Mouse (Mus musculus): Measurements from ENCODE around the gene Gm11559. TPM values are rescaled to one million over a fixed set of nuclear protein-coding genes. Genes with fewer than 3 reads are reported as not detected.
"Not testable (repeated sequence)": the region's sequence is repeated elsewhere in the genome, so short reads cannot be mapped to it uniquely, and the experiment has no call there.

The Gm11559 gene
- not detected in 2 replicates for total RNA-seq (2015; ENCODE audit: low replicate concordance)
- total RNA-seq (2017; ENCODE audit: low replicate concordance): not detected in 2 replicates

DNA sequence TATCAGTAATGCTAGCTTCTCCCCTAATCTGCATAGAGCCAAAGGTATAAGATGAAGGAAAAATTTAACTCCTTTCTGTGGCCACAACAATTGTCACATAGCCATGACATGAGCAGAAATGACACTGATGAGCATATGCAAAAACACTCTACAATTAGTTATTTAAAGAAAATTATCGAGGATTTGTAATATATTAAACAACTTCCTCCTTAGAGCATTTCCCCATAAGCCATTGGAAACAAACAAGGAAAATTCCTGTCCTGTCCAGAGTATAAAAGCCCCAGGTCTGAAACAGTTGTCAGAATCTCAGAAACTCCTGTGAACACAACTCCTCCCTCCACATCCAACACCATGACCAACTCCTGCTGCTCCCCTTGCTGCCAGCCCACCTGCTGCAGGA is at the start of gene Gm11559:
Gene Gm11559, plus strand, starts transcription at position 301 of the 400 bp plus-strand sequence.
- not testable (repeated sequence) for ATAC-seq (replicated peaks; ENCODE audit: low FRiP score, poor library complexity, severe bottlenecking)

DNA sequence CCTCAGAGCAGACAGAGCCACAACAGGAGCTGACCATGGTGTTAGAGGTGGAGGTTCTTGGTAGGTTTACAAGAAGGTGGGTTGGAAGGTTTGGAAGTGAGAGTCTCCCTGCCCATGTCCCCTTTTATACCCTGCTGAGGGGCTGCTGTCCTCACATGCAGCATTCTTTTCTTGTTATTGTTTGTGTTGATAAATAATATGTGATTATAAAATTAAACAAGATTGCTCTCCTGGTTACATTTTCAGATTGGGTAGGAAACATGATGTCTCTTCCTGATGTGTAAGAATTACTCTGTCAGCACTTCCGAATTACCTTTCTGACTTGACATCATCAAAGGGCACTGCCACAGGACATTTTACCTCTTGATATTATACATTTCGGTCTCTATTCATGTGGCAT is 48.7 kb upstream of the Gm11559 start, which contains the start of gene Gm11564:
Gene Gm11564, minus strand, starts transcription at position 101 of the 400 bp plus-strand sequence.
- ATAC-seq (replicated peaks; ENCODE audit: low FRiP score, poor library complexity, severe bottlenecking): not testable (repeated sequence)

DNA sequence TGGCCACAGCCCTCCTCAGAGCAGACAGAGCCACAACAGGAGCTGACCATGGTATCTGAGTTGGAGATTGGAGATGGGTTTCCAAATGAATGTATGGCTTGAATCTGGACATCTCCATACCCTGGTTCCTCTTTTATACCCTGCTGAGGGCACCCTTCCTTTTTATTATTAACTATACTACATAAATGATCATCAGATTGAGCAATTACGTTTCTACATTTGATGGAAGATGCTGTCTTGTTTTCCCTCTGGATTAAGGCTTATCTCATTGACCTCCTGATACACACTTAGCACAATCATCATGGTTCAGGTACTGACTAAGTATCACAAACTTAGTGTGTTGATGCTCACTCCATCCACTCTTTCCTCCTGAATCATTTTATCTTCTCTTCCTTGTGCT is 26.3 kb upstream of the Gm11559 start, which contains the start of gene 2300003K06Rik:
Gene 2300003K06Rik, minus strand, starts transcription at position 101 of the 400 bp plus-strand sequence.
- no peak for ATAC-seq (replicated peaks; ENCODE audit: low FRiP score, poor library complexity, severe bottlenecking)

DNA sequence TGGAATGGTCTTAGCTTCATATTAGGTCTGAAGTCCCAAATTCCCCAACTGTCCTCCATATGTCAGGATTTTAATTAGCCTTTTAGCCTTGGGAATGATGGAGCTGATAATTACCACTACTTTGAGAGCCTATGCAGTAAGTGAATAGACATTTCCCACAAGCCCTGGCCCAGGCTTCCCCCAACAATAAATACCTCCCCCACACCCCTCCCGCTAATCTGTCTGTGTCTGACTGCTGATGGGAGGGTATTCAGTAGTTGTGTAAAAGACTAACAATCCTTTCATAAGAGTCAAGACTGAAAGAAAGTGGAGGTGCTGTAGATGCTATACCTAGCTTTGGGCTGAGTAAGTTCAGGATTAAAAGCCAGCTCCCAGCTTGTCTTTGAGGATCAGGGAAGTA is 22.1 kb upstream of the Gm11559 start:
- ATAC-seq (replicated peaks; ENCODE audit: low FRiP score, poor library complexity, severe bottlenecking): no peak

DNA sequence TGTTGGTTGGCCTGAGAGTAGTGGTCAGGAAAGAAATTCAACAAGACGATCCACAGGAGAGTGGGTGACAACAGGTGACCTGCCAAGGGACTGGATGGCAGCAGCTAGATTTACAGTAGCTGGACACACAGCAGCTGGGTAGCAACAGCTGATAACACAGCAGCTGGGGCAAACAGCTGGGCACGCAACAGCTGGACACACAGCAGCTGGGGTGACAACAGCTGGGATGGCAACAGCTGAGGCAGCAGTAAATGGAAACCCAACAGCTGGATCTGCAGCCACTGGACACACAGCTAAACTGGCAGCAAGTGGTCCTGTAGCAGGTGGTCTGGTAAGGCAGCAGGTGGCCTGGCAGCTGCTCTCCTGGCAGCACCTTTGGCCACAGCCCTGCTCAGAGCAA is 17.5 kb upstream of the Gm11559 start:
- no peak for ATAC-seq (replicated peaks; ENCODE audit: low FRiP score, poor library complexity, severe bottlenecking)

DNA sequence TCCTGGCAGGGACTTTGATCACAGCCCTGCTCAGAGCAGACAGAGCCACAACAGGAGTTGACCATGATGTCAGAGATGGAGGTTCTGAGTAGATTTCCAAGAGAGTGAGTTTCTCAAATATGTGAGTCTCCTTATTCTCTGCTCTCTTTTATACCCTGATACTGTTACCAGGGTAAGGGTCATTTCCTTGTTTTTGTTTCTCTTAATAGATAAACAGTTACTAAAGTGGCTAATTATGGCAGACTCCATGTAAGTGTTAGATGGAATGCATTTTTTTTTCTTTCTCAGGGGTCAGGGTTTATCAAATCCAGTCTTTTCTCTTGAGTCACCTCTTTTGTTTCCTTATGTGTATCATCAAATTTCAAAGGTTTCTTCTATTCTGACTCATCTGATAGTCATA is 12.8 kb upstream of the Gm11559 start, which contains the start of gene Krtap4-16:
Gene Krtap4-16, minus strand, starts transcription at position 101 of the 400 bp plus-strand sequence.
- ATAC-seq (replicated peaks; ENCODE audit: low FRiP score, poor library complexity, severe bottlenecking): no peak

DNA sequence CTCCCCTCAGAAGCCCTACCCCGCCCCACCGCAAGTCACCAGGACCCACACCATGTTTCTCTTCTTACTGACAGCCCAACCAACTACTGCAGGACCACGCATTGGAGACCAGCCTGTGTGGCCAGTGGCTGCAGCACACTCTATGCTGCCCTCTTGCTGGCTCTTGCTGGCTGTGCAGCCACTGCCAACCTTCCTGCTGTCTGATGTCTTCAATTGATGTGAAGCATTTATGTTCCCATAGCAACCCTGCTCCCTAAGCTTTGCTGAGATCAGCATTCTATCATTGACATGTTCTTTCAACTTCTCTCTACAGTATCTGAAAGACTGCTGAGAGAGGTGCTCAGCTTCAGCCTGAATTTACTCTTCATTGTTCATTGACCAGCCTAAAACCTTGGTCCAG is 10.2 kb upstream of the Gm11559 start:
- no peak for ATAC-seq (replicated peaks; ENCODE audit: low FRiP score, poor library complexity, severe bottlenecking)

DNA sequence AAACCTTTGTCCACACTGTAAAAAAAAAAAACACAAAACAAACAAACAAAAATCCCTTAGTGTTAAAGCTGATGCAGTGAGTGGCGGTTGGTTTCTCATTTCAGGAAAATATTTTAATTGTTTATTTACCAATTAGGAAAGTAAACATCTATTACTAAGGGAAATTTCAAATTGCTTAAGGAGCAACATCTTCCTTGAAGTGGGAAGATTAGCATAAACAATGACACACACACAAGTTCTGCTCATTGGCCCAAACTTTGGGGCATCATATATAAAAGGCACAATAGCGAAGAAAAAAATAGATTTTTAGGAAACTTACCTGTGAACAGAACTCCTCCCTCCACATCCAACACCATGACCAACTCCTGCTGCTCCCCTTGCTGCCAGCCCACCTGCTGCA is 6.7 kb upstream of the Gm11559 start, which contains the start of gene Gm11568:
Gene Gm11568, plus strand, starts transcription at position 301 of the 400 bp plus-strand sequence.
- no peak for ATAC-seq (replicated peaks; ENCODE audit: low FRiP score, poor library complexity, severe bottlenecking)

DNA sequence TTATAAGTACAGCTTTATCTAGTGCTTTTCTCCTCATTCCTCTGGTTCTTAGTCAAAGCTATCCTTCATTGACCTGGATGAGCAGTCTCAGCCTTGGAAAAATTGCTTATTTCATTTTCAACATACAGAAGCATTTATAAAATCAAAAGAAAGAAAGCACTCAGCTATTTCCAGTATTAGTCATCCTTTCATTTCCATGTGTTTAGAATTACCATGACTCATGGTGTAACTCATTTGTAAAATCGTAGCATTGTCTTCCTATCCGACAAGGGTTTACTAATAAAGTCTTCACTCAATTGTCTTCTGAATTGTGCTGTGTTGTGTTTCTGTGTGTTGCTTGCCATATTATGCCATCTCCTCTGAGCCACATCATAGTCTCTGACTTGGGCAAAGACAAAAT is 5.5 kb upstream of the Gm11559 start:
- no peak for ATAC-seq (replicated peaks; ENCODE audit: low FRiP score, poor library complexity, severe bottlenecking)

DNA sequence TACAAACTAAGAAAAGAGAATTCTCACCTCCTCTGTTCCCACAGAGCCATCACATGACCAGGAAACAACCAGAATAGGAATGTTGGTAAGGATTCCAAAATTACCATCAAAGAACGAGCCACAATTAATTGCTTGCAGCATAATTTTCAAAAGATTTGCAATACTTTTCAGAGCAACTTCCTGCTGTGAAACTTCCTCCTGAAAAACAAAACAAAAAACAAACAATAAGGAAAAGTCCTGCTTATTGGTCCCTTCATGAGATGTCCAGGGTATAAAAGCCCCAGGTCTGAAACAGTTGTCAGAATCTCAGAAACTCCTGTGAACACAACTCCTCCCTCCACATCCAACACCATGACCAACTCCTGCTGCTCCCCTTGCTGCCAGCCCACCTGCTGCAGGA is 8.8 kb downstream of the Gm11559 start, which contains the start of gene Krtap9-1:
Gene Krtap9-1, plus strand, starts transcription at position 301 of the 400 bp plus-strand sequence.
- not testable (repeated sequence) for ATAC-seq (replicated peaks; ENCODE audit: low FRiP score, poor library complexity, severe bottlenecking)

DNA sequence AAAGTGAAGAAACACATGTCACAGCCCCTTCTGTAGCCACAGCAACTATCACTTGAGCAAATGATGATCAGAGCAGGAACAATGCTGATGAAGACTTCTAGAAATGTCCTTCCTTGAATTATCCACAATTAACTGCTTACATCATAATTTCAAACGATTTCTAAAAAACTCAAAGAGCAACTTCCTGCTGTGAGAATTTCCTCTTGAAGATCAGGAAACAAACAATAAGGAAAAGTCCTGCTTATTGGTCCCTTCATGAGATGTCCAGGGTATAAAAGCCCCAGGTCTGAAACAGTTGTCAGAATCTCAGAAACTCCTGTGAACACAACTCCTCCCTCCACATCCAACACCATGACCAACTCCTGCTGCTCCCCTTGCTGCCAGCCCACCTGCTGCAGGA is 14.6 kb downstream of the Gm11559 start, which contains the start of gene Gm11567:
Gene Gm11567, plus strand, starts transcription at position 301 of the 400 bp plus-strand sequence.
- ATAC-seq (replicated peaks; ENCODE audit: low FRiP score, poor library complexity, severe bottlenecking): not testable (repeated sequence)

DNA sequence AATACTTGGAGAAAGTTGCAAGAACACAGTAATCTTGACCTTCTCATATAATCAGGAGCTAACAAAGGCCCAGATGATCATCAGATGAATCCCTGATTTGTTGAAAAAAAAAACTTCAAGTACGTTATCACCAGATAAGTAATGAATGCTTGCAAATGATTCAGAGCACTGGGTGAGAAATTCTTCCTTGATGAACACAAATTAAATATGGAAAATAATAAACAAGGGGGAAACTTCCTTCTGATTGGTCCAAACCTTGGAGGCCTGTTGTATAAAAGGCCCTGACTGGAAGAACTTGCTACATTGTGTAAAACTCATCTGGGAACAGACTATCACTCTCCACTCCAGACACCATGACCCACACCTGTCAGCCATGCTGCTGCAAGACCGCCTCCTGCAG is 43.3 kb downstream of the Gm11559 start, which contains the start of gene Krtap31-1:
Gene Krtap31-1, plus strand, starts transcription at position 301 of the 400 bp plus-strand sequence.
- no peak for ATAC-seq (replicated peaks; ENCODE audit: low FRiP score, poor library complexity, severe bottlenecking)

DNA sequence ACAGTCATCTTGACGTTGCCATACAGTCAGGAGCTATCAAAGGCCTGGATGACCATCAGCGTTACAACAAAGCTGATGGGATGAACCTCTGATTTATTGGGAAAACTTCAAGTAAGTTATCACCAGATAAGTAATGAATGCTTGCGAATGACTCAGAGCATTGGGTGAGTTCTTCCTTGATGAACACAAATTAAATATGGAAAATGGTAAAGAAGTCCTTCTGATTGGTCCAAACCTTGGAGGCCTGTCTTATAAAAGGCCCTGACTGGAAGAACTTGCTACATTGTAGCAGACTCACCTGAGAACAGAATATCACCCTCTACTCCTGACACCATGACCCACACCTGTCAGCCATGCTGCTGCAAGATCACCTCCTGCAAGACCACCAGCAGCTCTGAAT is 50.2 kb downstream of the Gm11559 start, which contains the start of gene Gm11565:
Gene Gm11565, plus strand, starts transcription at position 301 of the 400 bp plus-strand sequence.
- ATAC-seq (replicated peaks; ENCODE audit: low FRiP score, poor library complexity, severe bottlenecking): no peak

Other genes with a start within 250 kb of the Gm11559 start
Only the 30 nearest of the 37 such genes appear.
- gene Krtap4-7, start 220.4 kb upstream of the Gm11559 start, total RNA-seq (2015; ENCODE audit: low replicate concordance): not detected in 2 replicates
- gene Krtap4-7, start 220.4 kb upstream of the Gm11559 start, total RNA-seq (2017; ENCODE audit: low replicate concordance): not detected in 2 replicates
- not detected in 2 replicates for gene Gm11555, start 214.2 kb upstream of the Gm11559 start, total RNA-seq (2015; ENCODE audit: low replicate concordance)
- gene Gm11555, start 214.2 kb upstream of the Gm11559 start, total RNA-seq (2017; ENCODE audit: low replicate concordance): not detected in 2 replicates
- gene Gm11563, start 205.5 kb upstream of the Gm11559 start, total RNA-seq (2015; ENCODE audit: low replicate concordance): not detected in 2 replicates
- not detected in 2 replicates for gene Gm11563, start 205.5 kb upstream of the Gm11559 start, total RNA-seq (2017; ENCODE audit: low replicate concordance)
- not detected in 2 replicates for gene Krtap4-6, start 198.5 kb upstream of the Gm11559 start, total RNA-seq (2015; ENCODE audit: low replicate concordance)
- not detected in 2 replicates for gene Krtap4-6, start 198.5 kb upstream of the Gm11559 start, total RNA-seq (2017; ENCODE audit: low replicate concordance)
- not detected in 2 replicates for gene Gm14190, start 173.7 kb upstream of the Gm11559 start, total RNA-seq (2015; ENCODE audit: low replicate concordance)
- gene Gm14190, start 173.7 kb upstream of the Gm11559 start, total RNA-seq (2017; ENCODE audit: low replicate concordance): not detected in 2 replicates
- gene Gm14180, start 130.2 kb upstream of the Gm11559 start, total RNA-seq (2015; ENCODE audit: low replicate concordance): not detected in 2 replicates
- not detected in 2 replicates for gene Gm14180, start 130.2 kb upstream of the Gm11559 start, total RNA-seq (2017; ENCODE audit: low replicate concordance)
- not detected in 2 replicates for gene Gm11595, start 91.6 kb upstream of the Gm11559 start, total RNA-seq (2015; ENCODE audit: low replicate concordance)
- gene Gm11595, start 91.6 kb upstream of the Gm11559 start, total RNA-seq (2017; ENCODE audit: low replicate concordance): not detected in 2 replicates
- gene Krtap4-8, start 83.8 kb upstream of the Gm11559 start, total RNA-seq (2015; ENCODE audit: low replicate concordance): not detected in 2 replicates
- gene Krtap4-8, start 83.8 kb upstream of the Gm11559 start, total RNA-seq (2017; ENCODE audit: low replicate concordance): not detected in 2 replicates
- not detected in 2 replicates for gene Krtap4-9, start 79.3 kb upstream of the Gm11559 start, total RNA-seq (2015; ENCODE audit: low replicate concordance)
- gene Krtap4-9, start 79.3 kb upstream of the Gm11559 start, total RNA-seq (2017; ENCODE audit: low replicate concordance): not detected in 2 replicates
- not detected in 2 replicates for gene Gm11596, start 71.0 kb upstream of the Gm11559 start, total RNA-seq (2015; ENCODE audit: low replicate concordance)
- gene Gm11596, start 71.0 kb upstream of the Gm11559 start, total RNA-seq (2017; ENCODE audit: low replicate concordance): not detected in 2 replicates
- not detected in 2 replicates for gene Gm11569, start 65.5 kb upstream of the Gm11559 start, total RNA-seq (2015; ENCODE audit: low replicate concordance)
- gene Gm11569, start 65.5 kb upstream of the Gm11559 start, total RNA-seq (2017; ENCODE audit: low replicate concordance): not detected in 2 replicates
- not detected in 2 replicates for gene Gm11554, start 60.0 kb upstream of the Gm11559 start, total RNA-seq (2015; ENCODE audit: low replicate concordance)
- not detected in 2 replicates for gene Gm11554, start 60.0 kb upstream of the Gm11559 start, total RNA-seq (2017; ENCODE audit: low replicate concordance)
- not detected in 2 replicates for gene Krtap4-13, start 54.6 kb upstream of the Gm11559 start, total RNA-seq (2015; ENCODE audit: low replicate concordance)
- gene Krtap4-13, start 54.6 kb upstream of the Gm11559 start, total RNA-seq (2017; ENCODE audit: low replicate concordance): not detected in 2 replicates
- not detected in 2 replicates for gene Gm11564, start 48.8 kb upstream of the Gm11559 start, total RNA-seq (2015; ENCODE audit: low replicate concordance)
- gene Gm11564, start 48.8 kb upstream of the Gm11559 start, total RNA-seq (2017; ENCODE audit: low replicate concordance): not detected in 2 replicates
- gene 2300003K06Rik, start 26.4 kb upstream of the Gm11559 start, total RNA-seq (2015; ENCODE audit: low replicate concordance): not detected in 2 replicates
- not detected in 2 replicates for gene 2300003K06Rik, start 26.4 kb upstream of the Gm11559 start, total RNA-seq (2017; ENCODE audit: low replicate concordance)
- not detected in 2 replicates for gene Krtap4-16, start 12.9 kb upstream of the Gm11559 start, total RNA-seq (2015; ENCODE audit: low replicate concordance)
- not detected in 2 replicates for gene Krtap4-16, start 12.9 kb upstream of the Gm11559 start, total RNA-seq (2017; ENCODE audit: low replicate concordance)
- gene Gm11568, start 6.6 kb upstream of the Gm11559 start, total RNA-seq (2015; ENCODE audit: low replicate concordance): not detected in 2 replicates
- not detected in 2 replicates for gene Gm11568, start 6.6 kb upstream of the Gm11559 start, total RNA-seq (2017; ENCODE audit: low replicate concordance)
- not detected in 2 replicates for gene Krtap9-1, start 8.9 kb downstream of the Gm11559 start, total RNA-seq (2015; ENCODE audit: low replicate concordance)
- gene Krtap9-1, start 8.9 kb downstream of the Gm11559 start, total RNA-seq (2017; ENCODE audit: low replicate concordance): not detected in 2 replicates
- not detected in 2 replicates for gene Gm11567, start 14.7 kb downstream of the Gm11559 start, total RNA-seq (2015; ENCODE audit: low replicate concordance)
- not detected in 2 replicates for gene Gm11567, start 14.7 kb downstream of the Gm11559 start, total RNA-seq (2017; ENCODE audit: low replicate concordance)
- gene Krtap31-1, start 43.4 kb downstream of the Gm11559 start, total RNA-seq (2015; ENCODE audit: low replicate concordance): not detected in 2 replicates
- not detected in 2 replicates for gene Krtap31-1, start 43.4 kb downstream of the Gm11559 start, total RNA-seq (2017; ENCODE audit: low replicate concordance)
- not detected in 2 replicates for gene Gm11565, start 50.3 kb downstream of the Gm11559 start, total RNA-seq (2015; ENCODE audit: low replicate concordance)
- not detected in 2 replicates for gene Gm11565, start 50.3 kb downstream of the Gm11559 start, total RNA-seq (2017; ENCODE audit: low replicate concordance)
- not detected in 2 replicates for gene Krtap31-2, start 71.8 kb downstream of the Gm11559 start, total RNA-seq (2015; ENCODE audit: low replicate concordance)
- gene Krtap31-2, start 71.8 kb downstream of the Gm11559 start, total RNA-seq (2017; ENCODE audit: low replicate concordance): not detected in 2 replicates
- not detected in 2 replicates for gene Krtap9-5, start 84.0 kb downstream of the Gm11559 start, total RNA-seq (2015; ENCODE audit: low replicate concordance)
- not detected in 2 replicates for gene Krtap9-5, start 84.0 kb downstream of the Gm11559 start, total RNA-seq (2017; ENCODE audit: low replicate concordance)
- gene Krtap29-1, start 114.6 kb downstream of the Gm11559 start, total RNA-seq (2015; ENCODE audit: low replicate concordance): not detected in 2 replicates
- gene Krtap29-1, start 114.6 kb downstream of the Gm11559 start, total RNA-seq (2017; ENCODE audit: low replicate concordance): not detected in 2 replicates
- not detected in 2 replicates for gene Krtap16-1, start 122.1 kb downstream of the Gm11559 start, total RNA-seq (2015; ENCODE audit: low replicate concordance)
- gene Krtap16-1, start 122.1 kb downstream of the Gm11559 start, total RNA-seq (2017; ENCODE audit: low replicate concordance): not detected in 2 replicates
- gene Krtap17-1, start 129.5 kb downstream of the Gm11559 start, total RNA-seq (2015; ENCODE audit: low replicate concordance): not detected in 2 replicates
- gene Krtap17-1, start 129.5 kb downstream of the Gm11559 start, total RNA-seq (2017; ENCODE audit: low replicate concordance): not detected in 2 replicates
- not detected in 2 replicates for gene Krt33a, start 151.7 kb downstream of the Gm11559 start, total RNA-seq (2015; ENCODE audit: low replicate concordance)
- not detected in 2 replicates for gene Krt33a, start 151.7 kb downstream of the Gm11559 start, total RNA-seq (2017; ENCODE audit: low replicate concordance)
- gene Krt33b, start 165.4 kb downstream of the Gm11559 start, total RNA-seq (2015; ENCODE audit: low replicate concordance): not detected in 2 replicates
- gene Krt33b, start 165.4 kb downstream of the Gm11559 start, total RNA-seq (2017; ENCODE audit: low replicate concordance): not detected in 2 replicates
- gene Krt34, start 177.1 kb downstream of the Gm11559 start, total RNA-seq (2015; ENCODE audit: low replicate concordance): not detected in 2 replicates
- gene Krt34, start 177.1 kb downstream of the Gm11559 start, total RNA-seq (2017; ENCODE audit: low replicate concordance): not detected in 2 replicates
- not detected in 2 replicates for gene Krt31, start 186.1 kb downstream of the Gm11559 start, total RNA-seq (2015; ENCODE audit: low replicate concordance)
- not detected in 2 replicates for gene Krt31, start 186.1 kb downstream of the Gm11559 start, total RNA-seq (2017; ENCODE audit: low replicate concordance)